17 mouse cellular contexts compared by ENCODE assay signal in the genomic region with DNA sequence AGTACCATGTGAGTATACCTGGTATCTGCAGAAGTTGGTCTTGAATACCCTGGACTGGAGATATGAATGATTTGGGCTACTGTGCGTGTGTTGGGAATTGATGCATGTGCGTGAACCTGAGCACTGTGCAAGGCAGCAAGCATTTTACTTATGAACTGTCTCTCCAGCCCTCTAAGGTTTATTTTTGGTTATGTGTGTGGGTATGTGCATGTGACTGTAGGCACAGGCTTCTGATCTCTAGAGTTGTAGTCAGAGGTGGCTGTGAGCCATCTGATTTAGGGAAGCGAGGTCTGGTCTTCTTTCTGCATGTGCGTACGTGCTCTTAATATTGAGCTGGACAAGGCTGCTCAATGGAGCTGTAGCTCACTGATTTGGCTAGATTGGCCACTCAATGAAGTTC. TPM values are rescaled to one million over a fixed set of nuclear protein-coding genes. Genes with fewer than 3 reads are reported as not detected.
A peak's percentile ranks its signal among the peaks of the same experiment; 100 is the strongest.
DNase-seq lines count a peak whose midpoint lies in the region; ATAC-seq and TF ChIP-seq lines count a peak whose summit lies in the region.
"Had no signal": no experiment of that assay in that cellular context is flagged by ENCODE, and none has a peak within 500 bp of the region (broad histone marks: within the 10 kb centered on the region; RNA-seq: fewer than 3 reads in every experiment).

No protein-coding gene starts in this region.

- H3K9me3 ChIP-seq in limb, embryonic 15.5 days, result no peaks in the 10 kb centered on the region
- no peaks in the 10 kb centered on the region for H3K9me3 ChIP-seq in limb, embryonic 10.5 days (replicated peaks)
- H3K9me3 ChIP-seq in heart, embryonic 13.5 days, result no peaks in the 10 kb centered on the region
- H3K9me3 ChIP-seq: forebrain, embryonic 15.5 days; hindbrain, embryonic 12.5 days; kidney, embryonic 15.5 days; midbrain, embryonic 15.5 days; neural tube, embryonic 12.5 days had no signal

- H3K4me1 ChIP-seq in limb, embryonic 15.5 days, result peaks cover 20% of the 10 kb centered on the region; the same call in 1 of the 2 replicates
- peaks cover 13% of the 10 kb centered on the region for H3K4me1 ChIP-seq in limb, embryonic 10.5 days
- peaks cover 57% of the 10 kb centered on the region for H3K4me1 ChIP-seq in heart, embryonic 13.5 days
- peaks cover 18% of the 10 kb centered on the region for H3K4me1 ChIP-seq in olfactory bulb, adult 2 months (ENCODE audit: control insufficient read depth, insufficient read depth, low read length)
- H3K4me1 ChIP-seq in lung, adult 2 months (ENCODE audit: control insufficient read depth, insufficient read depth, low read length), result peaks cover 4% of the 10 kb centered on the region

- H3K4me3 ChIP-seq in limb, embryonic 15.5 days, result no peak overlapping the region
- no peak overlapping the region for H3K4me3 ChIP-seq in limb, embryonic 10.5 days
- no peak overlapping the region for H3K4me3 ChIP-seq in heart, embryonic 13.5 days
- no peak overlapping the region for H3K4me3 ChIP-seq in olfactory bulb, adult 2 months (ENCODE audit: insufficient read depth, low read depth, low read length)
- no peak overlapping the region for H3K4me3 ChIP-seq in lung, adult 2 months (replicated peaks; ENCODE audit: extremely low read depth, low read depth, low read length)
- H3K4me3 ChIP-seq: forebrain, embryonic 15.5 days; hindbrain, embryonic 12.5 days; kidney, embryonic 15.5 days; midbrain, embryonic 15.5 days; neural tube, embryonic 12.5 days had no signal

- no peaks in the 10 kb centered on the region for H3K36me3 ChIP-seq in limb, embryonic 15.5 days
- no peaks in the 10 kb centered on the region for H3K36me3 ChIP-seq in limb, embryonic 10.5 days
- no peaks in the 10 kb centered on the region for H3K36me3 ChIP-seq in heart, embryonic 13.5 days
- H3K36me3 ChIP-seq: forebrain, embryonic 15.5 days; hindbrain, embryonic 12.5 days; kidney, embryonic 15.5 days; midbrain, embryonic 15.5 days; neural tube, embryonic 12.5 days had no signal

- peak overlapping the region; percentile 34; the same call in 1 of the 2 replicates for H3K27ac ChIP-seq in limb, embryonic 15.5 days
- H3K27ac ChIP-seq in limb, embryonic 10.5 days, result no peak overlapping the region
- peak overlapping the region; percentile 82 for H3K27ac ChIP-seq in heart, embryonic 13.5 days (replicated peaks)
- 0 out of 2 replicates have a peak overlapping the region, but pooled peaks have one; percentile 8 for H3K27ac ChIP-seq in olfactory bulb, adult 2 months (ENCODE audit: insufficient read depth, low read depth, low read length)
- H3K27ac ChIP-seq: forebrain, embryonic 15.5 days; hindbrain, embryonic 12.5 days; kidney, embryonic 15.5 days; liver, embryonic 14.5 days; midbrain, embryonic 15.5 days; neural tube, embryonic 12.5 days had no signal

- peak; percentile 84 for DNase-seq in heart, adult 11 months
- no peak for DNase-seq in heart, postnatal 14 days
- DNase-seq in limb, embryonic 10.5 days (ENCODE audit: low spot score), result no peak
- DNase-seq in adrenal gland, postnatal 36 days, result no peak
- no peak for DNase-seq in lung, adult 2 months
- DNase-seq: adrenal gland, postnatal 10 days; lung, postnatal 4 days; retina, postnatal 1 day had no signal

- no peak overlapping the region for H3K9ac ChIP-seq in limb, embryonic 15.5 days
- no peak overlapping the region for H3K9ac ChIP-seq in heart, embryonic 13.5 days
- H3K9ac ChIP-seq: forebrain, embryonic 15.5 days; hindbrain, embryonic 12.5 days; kidney, embryonic 15.5 days; liver, embryonic 14.5 days; midbrain, embryonic 15.5 days; neural tube, embryonic 12.5 days had no signal

- intact Hi-C loops in heart, postnatal 14 days (cut with DNase I), result no loop called here

- no peak for ATAC-seq in limb, embryonic 15.5 days (ENCODE audit: insufficient number of reproducible peaks, low FRiP score, low TSS enrichment, low read depth)
- ATAC-seq in heart, embryonic 13.5 days (ENCODE audit: extremely low read depth, insufficient number of reproducible peaks, low FRiP score, low TSS enrichment), result peak; percentile 58
- ATAC-seq: forebrain, embryonic 15.5 days; midbrain, embryonic 15.5 days had no signal

- 72% methylated on average over 5 of the region's 5 CpGs for WGBS in limb, embryonic 15.5 days
- WGBS in limb, embryonic 10.5 days, result 92% methylated on average over 5 of the region's 5 CpGs
- 53% methylated on average over 5 of the region's 5 CpGs for WGBS in heart, embryonic 13.5 days
- WGBS in olfactory bulb, adult 2 months, result 30% methylated on average over 5 of the region's 5 CpGs
- WGBS in lung, adult 2 months, result 67% methylated on average over 5 of the region's 5 CpGs

- no peak for TF ChIP-seq CTCF in olfactory bulb, adult 2 months (IDR thresholded peaks at IDR 0.05; ENCODE audit: insufficient read depth, low read depth, low read length)
- no peak for TF ChIP-seq CTCF in lung, adult 2 months (IDR thresholded peaks at IDR 0.05; ENCODE audit: insufficient read depth, low read length)

- no peaks in the 10 kb centered on the region for H3K27me3 ChIP-seq in limb, embryonic 15.5 days
- H3K27me3 ChIP-seq in limb, embryonic 10.5 days (ENCODE audit: low read depth, poor library complexity, severe bottlenecking), result no peaks in the 10 kb centered on the region
- no peaks in the 10 kb centered on the region for H3K27me3 ChIP-seq in heart, embryonic 13.5 days (replicated peaks)
- H3K27me3 ChIP-seq: forebrain, embryonic 15.5 days; hindbrain, embryonic 12.5 days; kidney, embryonic 15.5 days; midbrain, embryonic 15.5 days; neural tube, embryonic 12.5 days had no signal

- no peak overlapping the region for H3K4me2 ChIP-seq in limb, embryonic 15.5 days
- H3K4me2 ChIP-seq in heart, embryonic 13.5 days, result peak overlapping the region; percentile 39
- H3K4me2 ChIP-seq: forebrain, embryonic 15.5 days; hindbrain, embryonic 12.5 days; kidney, embryonic 15.5 days; midbrain, embryonic 15.5 days; neural tube, embryonic 12.5 days had no signal

- no peak for TF ChIP-seq POLR2A in olfactory bulb, adult 2 months (IDR thresholded peaks at IDR 0.05; ENCODE audit: insufficient read depth, low read depth, low read length)
- no peak for TF ChIP-seq POLR2A in lung, adult 2 months (IDR thresholded peaks at IDR 0.05; ENCODE audit: borderline replicate concordance, extremely low read depth, low read depth, low read length)

RNA-seq across cellular contexts. Expression of a gene that starts 33.6 kb away (rescaled TPM):
- total RNA-seq in heart, postnatal 14 days (2021), result 10 to 100 TPM; 46.5 to 48.6 TPM
- 58.4 and 60.9 TPM in 2 replicates for polyA plus RNA-seq in limb, embryonic 15.5 days (2015; fragmentation: Nextera tagmentation; extraction: Ambion mirVana)
- 44.2 and 49.2 TPM in 2 replicates for polyA plus RNA-seq in limb, embryonic 10.5 days (2016; fragmentation: Nextera tagmentation; extraction: Ambion mirVana)
- 36.6 and 36.9 TPM in 2 replicates for polyA plus RNA-seq in heart, embryonic 13.5 days (2015; fragmentation: Nextera tagmentation; extraction: Ambion mirVana)
- 48.4 and 83.8 TPM in 2 replicates for polyA plus RNA-seq in olfactory bulb, adult 2 months (2012; ENCODE audit: insufficient read depth, insufficient read length, low replicate concordance, missing spikeins)
- total RNA-seq in adrenal gland, postnatal 36 days (2021), result 10 to 100 TPM; 71.1 TPM
- polyA plus RNA-seq in lung, adult 2 months (2012; rRNA removed), result 6.2 and 9.1 TPM in 2 replicates
